Mouse (Mus musculus): Measurements from ENCODE around the gene Ssbp3.

DNA sequence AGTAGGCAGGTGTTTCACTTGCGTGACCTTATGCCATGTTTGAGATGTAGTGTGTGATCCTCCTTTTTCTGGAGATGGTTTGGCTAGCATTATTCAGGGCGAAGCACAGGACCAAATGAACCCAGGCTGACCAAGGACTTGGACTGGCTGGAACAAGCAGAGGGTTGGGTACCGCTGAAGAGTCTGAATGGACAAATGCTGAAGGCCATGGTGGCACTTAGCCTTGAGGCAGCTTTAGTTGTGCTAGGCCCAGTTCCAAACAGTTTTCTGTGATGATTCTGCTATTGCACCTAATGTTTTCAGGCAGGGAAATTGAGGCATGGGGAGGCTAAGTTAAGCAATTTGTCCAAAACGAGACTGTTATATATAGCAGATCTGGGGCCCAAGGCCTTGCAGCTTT, 61.6 kb downstream of the Ssbp3 start:
- TF ChIP-seq POLR2A (IDR thresholded peaks at IDR 0.05; ENCODE audit: low read depth, low read length) (no peak), CTCF (IDR thresholded peaks at IDR 0.05; ENCODE audit: extremely low read depth, insufficient read depth, insufficient read length, insufficient replicate concordance) (no peak)

Measured in spleen, adult 2 months (tissue).